Mouse (Mus musculus) monocyte, adult 5-6 weeks (primary cell): ENCODE results near the gene Gpatch8. TPM values are rescaled to one million over a fixed set of nuclear protein-coding genes. Genes with fewer than 3 reads are reported as not detected.

ENCODE experiments used
- ATAC-seq: fragments of 153-309, 156-312 bp; replicated peaks from 2 replicates; pipeline ENCODE4 v1.8.0; 2017; ENCODE audit warnings: mild to moderate bottlenecking; ENCODE audit not compliant: low TSS enrichment, insufficient number of reproducible peaks, severe bottlenecking, poor library complexity, low FRiP score
- total RNA-seq: library from RNA; stranded (forward); fragments of 200-1000, 200-491, 200-594 nt; gene quantifications from 3 replicates; pipeline ENCODE4 v1.2.3, GENCODE M21; 2017

The Gpatch8 gene
- total RNA-seq, 1 experiment from 2014 or later, result 34.8 TPM

DNA sequence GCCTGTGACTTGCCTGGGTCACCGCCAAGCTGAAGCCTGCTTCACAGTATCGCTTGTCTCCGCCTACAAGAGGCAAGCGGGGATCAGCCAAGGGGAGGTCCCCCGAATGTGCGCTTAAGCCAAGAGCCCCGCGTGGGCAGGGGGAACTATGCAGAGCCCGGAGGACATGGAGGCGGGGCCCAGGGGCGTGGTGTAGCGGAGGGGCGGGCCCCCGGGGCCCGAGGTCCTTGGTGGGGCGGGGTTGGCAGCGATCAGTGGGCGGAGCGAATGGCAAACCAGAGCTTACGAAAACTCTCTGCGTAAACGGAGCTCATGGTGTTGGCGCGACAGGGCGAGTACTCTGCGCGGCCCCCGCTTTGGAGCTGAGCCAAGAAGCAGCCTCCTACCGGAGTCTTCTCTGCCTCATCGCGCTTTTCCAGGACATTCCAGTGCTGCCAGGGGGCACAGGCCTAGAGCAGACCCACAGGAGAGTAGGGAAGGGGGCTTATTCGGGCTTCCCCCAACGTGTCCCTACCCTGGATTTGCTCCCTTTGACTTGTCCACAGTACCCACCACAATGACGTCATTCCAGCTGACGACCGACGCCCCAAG is 89.1 kb downstream of the Gpatch8 start:
- ATAC-seq, result peak; percentile 79

DNA sequence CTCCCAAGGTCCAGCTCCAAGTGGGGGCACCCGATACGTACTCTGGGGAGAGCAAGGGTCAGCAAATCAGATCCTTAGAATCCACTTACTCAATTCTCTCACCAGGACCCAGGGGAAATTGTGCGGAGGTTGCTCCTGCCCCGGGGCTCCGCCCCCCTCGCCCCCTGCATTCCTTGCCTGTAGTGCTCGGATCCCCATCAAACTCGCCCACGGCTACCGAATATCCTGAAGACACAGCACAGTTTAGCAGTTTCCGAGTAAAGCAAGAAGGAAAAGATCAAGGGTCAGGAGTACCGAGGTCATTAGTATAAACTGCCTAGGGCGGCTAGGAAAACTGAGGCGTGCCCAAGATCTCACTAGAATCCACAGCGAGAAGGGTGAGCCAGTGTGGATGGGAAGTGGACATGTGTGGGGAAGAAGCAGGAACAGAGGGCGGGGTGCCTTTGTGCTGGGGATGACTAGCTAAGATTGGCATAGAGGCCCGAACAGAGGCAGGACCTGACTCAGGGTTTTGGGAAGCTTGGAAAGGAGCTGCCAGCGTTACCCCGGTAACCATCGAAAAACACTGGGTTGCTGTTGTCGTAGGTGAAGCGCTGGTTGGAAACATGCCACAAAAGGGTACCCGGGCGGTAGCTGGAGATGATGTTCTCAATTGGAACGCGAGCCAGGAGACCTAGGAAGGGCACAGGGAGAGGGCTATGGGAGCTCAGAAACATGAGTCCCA is 90.3 kb downstream of the Gpatch8 start:
- ATAC-seq, result no peak

DNA sequence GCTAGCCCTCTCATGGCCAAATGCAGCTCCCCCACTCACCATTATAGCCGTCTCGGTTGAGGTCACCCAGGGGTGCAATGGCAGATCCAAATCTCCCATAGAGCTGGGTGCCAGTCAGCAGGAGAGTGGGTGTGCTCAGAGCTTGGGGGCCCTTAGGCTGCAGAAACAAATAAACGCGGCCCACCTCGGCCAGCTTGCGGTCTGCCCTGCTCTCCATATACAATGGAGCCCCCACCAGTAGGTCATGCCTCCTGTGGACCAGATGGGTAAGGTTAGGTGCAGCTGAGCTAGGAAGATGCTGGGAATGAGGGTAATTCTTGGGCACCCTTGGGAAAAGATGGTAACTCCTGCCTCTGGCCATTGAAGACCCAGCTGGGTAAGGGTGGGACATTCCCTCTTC is 91.3 kb downstream of the Gpatch8 start:
- no peak for ATAC-seq

- no peak for ATAC-seq
Measured at GRCm38 (mm10) chr11:102461764-102462163, 94.4 kb downstream of the Gpatch8 start.

GRCm38 (mm10) chr11:102460541-102460940 is 95.7 kb downstream of the Gpatch8 start:
- ATAC-seq, result no peak

- ATAC-seq, result peak; percentile 41
Measured at GRCm38 (mm10) chr11:102455740-102456396, 100.3 kb downstream of the Gpatch8 start.

GRCm38 (mm10) chr11:102453131-102453530 is 103.1 kb downstream of the Gpatch8 start:
- no peak for ATAC-seq

GRCm38 (mm10) chr11:102449043-102450008 is 106.9 kb downstream of the Gpatch8 start:
- no peak for ATAC-seq

GRCm38 (mm10) chr11:102448327-102448726 is 107.9 kb downstream of the Gpatch8 start:
- ATAC-seq, result no peak

GRCm38 (mm10) chr11:102447497-102447896 is 108.7 kb downstream of the Gpatch8 start, which contains the start of gene Fam171a2:
Gene Fam171a2, minus strand, starts transcription at chr11:102447682.
- no peak for ATAC-seq

GRCm38 (mm10) chr11:102446581-102447461 is 109.4 kb downstream of the Gpatch8 start:
- no peak for ATAC-seq

GRCm38 (mm10) chr11:102445891-102446361 is 110.3 kb downstream of the Gpatch8 start:
- no peak for ATAC-seq

- ATAC-seq, result no peak
Measured at GRCm38 (mm10) chr11:102445264-102445890, 110.8 kb downstream of the Gpatch8 start.

- ATAC-seq, result no peak
Measured at GRCm38 (mm10) chr11:102444781-102445180, 111.4 kb downstream of the Gpatch8 start.

DNA sequence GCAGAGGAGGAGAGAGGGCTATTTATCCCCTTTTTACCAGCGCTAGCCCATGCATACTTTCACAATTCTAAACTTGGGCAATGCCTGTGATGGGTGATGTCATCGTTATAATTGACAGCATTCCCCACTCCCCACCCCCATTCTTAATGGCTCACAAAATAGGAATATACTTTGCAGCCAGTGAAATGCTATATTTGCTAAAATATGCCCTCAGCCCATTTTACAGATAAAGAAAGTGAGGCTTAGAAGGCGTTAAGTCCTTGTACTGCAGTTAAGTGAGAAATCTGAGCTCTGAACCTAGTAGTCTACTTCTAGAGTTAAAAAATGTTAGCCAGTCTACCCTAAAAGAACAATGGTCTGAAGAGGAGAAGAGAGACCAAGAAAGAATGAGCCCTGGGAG is 111.9 kb downstream of the Gpatch8 start:
- ATAC-seq, result no peak

DNA sequence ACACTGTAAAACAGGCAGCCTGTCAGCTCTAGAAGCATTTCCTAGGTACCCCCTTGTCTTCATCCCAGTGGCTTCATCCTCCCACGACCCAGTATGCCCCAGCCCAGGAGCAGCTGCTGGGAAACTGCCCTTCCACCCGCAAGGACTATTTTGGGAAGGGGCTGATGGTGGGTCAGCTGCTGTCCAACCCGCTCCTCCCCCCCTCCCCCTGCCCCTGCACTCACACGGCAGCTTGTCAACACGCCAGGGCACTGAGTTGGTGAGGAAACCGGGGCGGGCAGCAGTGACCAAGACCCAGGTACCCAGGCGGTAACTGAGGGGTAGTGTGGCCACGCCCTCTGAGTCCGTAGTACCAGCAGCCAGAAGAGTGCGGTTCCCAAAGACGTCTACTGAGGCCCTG is 112.5 kb downstream of the Gpatch8 start:
- no peak for ATAC-seq

DNA sequence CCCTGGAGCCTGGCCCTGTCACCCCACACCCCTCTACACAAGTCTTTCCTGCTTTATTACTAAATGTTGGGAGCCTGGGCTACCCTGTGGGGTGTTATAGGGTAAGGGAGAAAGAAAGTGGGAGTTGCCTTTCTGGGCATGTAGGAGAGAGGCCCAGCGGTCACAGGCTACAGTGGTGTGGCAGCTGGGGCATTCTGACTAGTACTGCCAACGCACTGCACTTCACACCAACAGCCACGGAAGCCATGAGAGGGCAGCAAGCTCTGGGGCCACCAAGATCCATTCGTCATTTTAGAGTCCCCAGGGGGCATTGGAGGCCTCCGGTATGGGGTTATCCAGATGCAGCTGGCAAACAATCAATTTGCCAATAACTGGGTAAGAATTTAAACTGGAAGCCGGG is 114.1 kb downstream of the Gpatch8 start:
- ATAC-seq, result no peak
